Mouse (Mus musculus) B cell, adult 2 months (primary cell): ENCODE measurements around the gene Cenph.
"Not testable (repeated sequence)": the region's sequence is repeated elsewhere in the genome, so short reads cannot be mapped to it uniquely, and the experiment has no call there.

Experiments used
- DNase-seq, 2 experiments: peaks; one replicate each; pipeline ENCODE4 v3.0.0; 2022

Gene Cenph

GRCm38 (mm10) chr13:100744036-100744744 is 31.5 kb downstream of the Cenph start, which contains the start of gene Mrps36:
Mrps36 (minus strand) TSS chr13:100744659.
- DNase-seq: peak; percentile 93 to 94

- no peak for DNase-seq
Measured at GRCm38 (mm10) chr13:100743346-100744035, 32.2 kb downstream of the Cenph start.

GRCm38 (mm10) chr13:100742831-100743230 is 32.9 kb downstream of the Cenph start:
- no peak for DNase-seq

GRCm38 (mm10) chr13:100732756-100733155 is 42.9 kb downstream of the Cenph start:
- DNase-seq: no peak

- DNase-seq: peak; percentile 4 to 5
Measured at GRCm38 (mm10) chr13:100731462-100732046, 44.1 kb downstream of the Cenph start.

- peak; percentile 93 for DNase-seq
Measured at GRCm38 (mm10) chr13:100730861-100731176, 44.9 kb downstream of the Cenph start, which contains the start of gene Cdk7. Cdk7 (minus strand) TSS chr13:100730939.

GRCm38 (mm10) chr13:100730153-100730860 is 45.4 kb downstream of the Cenph start:
- DNase-seq: peak in 1 of 2 experiments; percentile 36

- not testable (repeated sequence) for DNase-seq
Measured at GRCm38 (mm10) chr13:100728530-100728929, 47.2 kb downstream of the Cenph start.

GRCm38 (mm10) chr13:100728086-100728485 is 47.6 kb downstream of the Cenph start:
- no peak for DNase-seq

GRCm38 (mm10) chr13:100725194-100725593 is 50.5 kb downstream of the Cenph start:
- no peak for DNase-seq

GRCm38 (mm10) chr13:100724051-100724754 is 51.5 kb downstream of the Cenph start:
- DNase-seq: no peak

- no peak for DNase-seq
Measured at GRCm38 (mm10) chr13:100721656-100722055, 54.0 kb downstream of the Cenph start.

- no peak for DNase-seq
Measured at GRCm38 (mm10) chr13:100715467-100715866, 60.2 kb downstream of the Cenph start.
